Mouse (Mus musculus): ENCODE measurements around the gene Prkar1b. TPM values are rescaled to one million over a fixed set of nuclear protein-coding genes. Genes with fewer than 3 reads are reported as not detected.

Prkar1b gene
- total and polyA plus RNA-seq, 2 experiments = 0.22 to 0.37 TPM

GRCm38 (mm10) chr5:139047171-139047570, 102.6 kb downstream of the Prkar1b start:
- no peaks in the 10 kb centered on the region for H3K36me3 ChIP-seq (ENCODE audit: control insufficient read depth, insufficient read depth, low read length)
- no peak overlapping the region for H3K4me3 ChIP-seq (ENCODE audit: insufficient read depth, low read depth, low read length)
- H3K4me1 ChIP-seq (ENCODE audit: control insufficient read depth, insufficient read depth, low read length) = no peaks in the 10 kb centered on the region
- no peak overlapping the region for H3K27ac ChIP-seq (replicated peaks; ENCODE audit: insufficient read depth, low read depth, low read length)
- no peak for DNase-seq (ENCODE audit: extremely low read depth, low read depth, low spot score)
- H3K27me3 ChIP-seq (ENCODE audit: control insufficient read depth, insufficient read depth, low read length) = no peaks in the 10 kb centered on the region
- H3K9ac ChIP-seq (ENCODE audit: low read depth, low read length) = no peak overlapping the region
- 81% methylated on average over 2 of the region's 2 CpGs for WGBS
- TF ChIP-seq POLR2A (IDR thresholded peaks at IDR 0.05; ENCODE audit: extremely low read depth, insufficient read depth, low read length) (no peak), CTCF (IDR thresholded peaks at IDR 0.05; ENCODE audit: low read depth, low read length) (no peak)
- H3K79me2 ChIP-seq (ENCODE audit: control insufficient read depth, insufficient read depth, low read length) = no peaks in the 10 kb centered on the region

DNA sequence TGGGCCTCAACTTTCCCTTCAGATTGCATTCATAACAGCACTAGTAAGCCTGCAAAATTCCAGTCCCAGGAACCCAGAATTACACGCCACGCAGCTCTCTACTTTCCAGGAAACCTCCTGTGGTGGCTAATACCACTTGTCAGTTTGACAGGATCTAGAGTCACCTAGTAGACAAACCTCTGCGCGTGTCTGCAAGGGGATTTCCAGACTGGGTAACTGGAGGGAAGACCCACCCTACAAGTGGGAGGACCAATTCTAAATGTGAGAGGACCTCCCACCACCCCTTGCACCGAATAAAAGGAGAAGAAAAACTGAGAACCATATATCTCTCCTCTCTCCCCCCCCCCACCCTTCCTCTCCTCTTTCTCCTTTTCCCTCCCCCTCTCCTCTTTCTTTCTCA, 103.2 kb downstream of the Prkar1b start:
- no peak for TF ChIP-seq CTCF (IDR thresholded peaks at IDR 0.05; ENCODE audit: low read depth, low read length)
- no peak for TF ChIP-seq POLR2A (IDR thresholded peaks at IDR 0.05; ENCODE audit: extremely low read depth, insufficient read depth, low read length)

DNA sequence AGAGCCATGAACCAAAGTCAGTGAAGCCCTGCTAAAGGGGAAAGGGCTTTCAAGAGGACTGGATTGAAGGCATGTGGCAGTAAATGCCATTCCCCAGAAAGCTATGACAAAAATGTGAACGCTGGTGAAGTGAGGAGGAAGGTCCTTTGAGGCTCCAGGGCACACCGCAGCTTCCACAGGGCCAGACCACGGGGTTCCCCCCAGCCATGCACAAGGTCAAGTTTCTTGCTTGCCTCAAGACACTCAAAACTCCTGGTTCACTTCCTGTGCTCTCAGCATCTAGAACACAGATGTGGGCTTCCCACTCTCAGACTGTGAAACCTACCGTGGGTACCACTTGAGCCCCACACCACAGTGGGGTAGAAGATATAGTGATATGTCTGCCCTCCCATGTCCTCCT, 106.3 kb downstream of the Prkar1b start:
- no peak for TF ChIP-seq CTCF (IDR thresholded peaks at IDR 0.05; ENCODE audit: low read depth, low read length)
- no peak for TF ChIP-seq POLR2A (IDR thresholded peaks at IDR 0.05; ENCODE audit: extremely low read depth, insufficient read depth, low read length)
- WGBS = 65% methylated on average over 4 of the region's 4 CpGs
- H3K4me3 ChIP-seq (ENCODE audit: insufficient read depth, low read depth, low read length) = no peak overlapping the region
- no peak overlapping the region for H3K27ac ChIP-seq (replicated peaks; ENCODE audit: insufficient read depth, low read depth, low read length)
- no peaks in the 10 kb centered on the region for H3K36me3 ChIP-seq (ENCODE audit: control insufficient read depth, insufficient read depth, low read length)
- no peaks in the 10 kb centered on the region for H3K4me1 ChIP-seq (ENCODE audit: control insufficient read depth, insufficient read depth, low read length)
- H3K79me2 ChIP-seq (ENCODE audit: control insufficient read depth, insufficient read depth, low read length) = no peaks in the 10 kb centered on the region
- no peak for DNase-seq (ENCODE audit: extremely low read depth, low read depth, low spot score)
- no peaks in the 10 kb centered on the region for H3K27me3 ChIP-seq (ENCODE audit: control insufficient read depth, insufficient read depth, low read length)
- no peak overlapping the region for H3K9ac ChIP-seq (ENCODE audit: low read depth, low read length)

More for the DNA sequence above, 103.2 kb downstream of the Prkar1b start:
- Histone ChIP-seq H3K36me3 (ENCODE audit: control insufficient read depth, insufficient read depth, low read length) (no peaks in the 10 kb centered on the region), H3K4me3 (ENCODE audit: insufficient read depth, low read depth, low read length) (no peak overlapping the region), H3K9ac (ENCODE audit: low read depth, low read length) (no peak overlapping the region), H3K27ac (replicated peaks; ENCODE audit: insufficient read depth, low read depth, low read length) (no peak overlapping the region), H3K27me3 (ENCODE audit: control insufficient read depth, insufficient read depth, low read length) (no peaks in the 10 kb centered on the region), H3K79me2 (ENCODE audit: control insufficient read depth, insufficient read depth, low read length) (no peaks in the 10 kb centered on the region), H3K4me1 (ENCODE audit: control insufficient read depth, insufficient read depth, low read length) (no peaks in the 10 kb centered on the region)
- DNase-seq (ENCODE audit: extremely low read depth, low read depth, low spot score) = no peak
- 68% methylated on average over 5 of the region's 5 CpGs for WGBS

- Histone ChIP-seq H3K4me3 (ENCODE audit: insufficient read depth, low read depth, low read length) (no peak overlapping the region), H3K4me1 (ENCODE audit: control insufficient read depth, insufficient read depth, low read length) (no peaks in the 10 kb centered on the region), H3K36me3 (ENCODE audit: control insufficient read depth, insufficient read depth, low read length) (no peaks in the 10 kb centered on the region), H3K27ac (replicated peaks; ENCODE audit: insufficient read depth, low read depth, low read length) (no peak overlapping the region), H3K79me2 (ENCODE audit: control insufficient read depth, insufficient read depth, low read length) (no peaks in the 10 kb centered on the region), H3K9ac (ENCODE audit: low read depth, low read length) (no peak overlapping the region), H3K27me3 (ENCODE audit: control insufficient read depth, insufficient read depth, low read length) (no peaks in the 10 kb centered on the region)
- no peak for DNase-seq (ENCODE audit: extremely low read depth, low read depth, low spot score)
- WGBS = 81% methylated on average over 12 of the region's 12 CpGs
- TF ChIP-seq CTCF (IDR thresholded peaks at IDR 0.05; ENCODE audit: low read depth, low read length) (no peak), POLR2A (IDR thresholded peaks at IDR 0.05; ENCODE audit: extremely low read depth, insufficient read depth, low read length) (no peak)
Measured at GRCm38 (mm10) chr5:139042299-139042698, 107.5 kb downstream of the Prkar1b start.

DNA sequence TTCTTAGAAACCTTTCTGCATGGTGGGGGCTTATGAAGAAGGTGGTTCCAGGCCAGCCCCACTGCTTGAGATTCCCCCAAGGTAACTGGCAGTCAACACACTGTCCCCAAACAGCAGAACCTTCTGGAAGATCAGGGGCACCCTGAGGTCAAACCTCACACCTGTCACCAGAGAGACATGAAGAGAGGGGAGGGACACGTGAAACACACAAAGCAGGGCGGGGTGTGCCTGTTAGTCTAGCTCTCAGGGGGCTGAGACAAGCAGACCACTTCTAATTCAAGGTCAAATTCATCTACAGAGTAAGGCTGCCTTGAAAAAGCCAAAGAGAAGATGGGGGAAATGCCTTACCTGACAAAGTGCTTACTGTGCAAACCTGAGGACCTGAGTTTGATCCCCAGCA, 114.6 kb downstream of the Prkar1b start:
- H3K4me3 ChIP-seq (ENCODE audit: insufficient read depth, low read depth, low read length) = no peak overlapping the region
- 77% methylated on average over 2 of the region's 2 CpGs for WGBS
- H3K9ac ChIP-seq (ENCODE audit: low read depth, low read length) = no peak overlapping the region
- no peaks in the 10 kb centered on the region for H3K27me3 ChIP-seq (ENCODE audit: control insufficient read depth, insufficient read depth, low read length)
- no peaks in the 10 kb centered on the region for H3K79me2 ChIP-seq (ENCODE audit: control insufficient read depth, insufficient read depth, low read length)
- no peak for DNase-seq (ENCODE audit: extremely low read depth, low read depth, low spot score)
- no peak for TF ChIP-seq CTCF (IDR thresholded peaks at IDR 0.05; ENCODE audit: low read depth, low read length)
- no peak for TF ChIP-seq POLR2A (IDR thresholded peaks at IDR 0.05; ENCODE audit: extremely low read depth, insufficient read depth, low read length)
- H3K36me3 ChIP-seq (ENCODE audit: control insufficient read depth, insufficient read depth, low read length) = no peaks in the 10 kb centered on the region
- no peaks in the 10 kb centered on the region for H3K4me1 ChIP-seq (ENCODE audit: control insufficient read depth, insufficient read depth, low read length)
- no peak overlapping the region for H3K27ac ChIP-seq (replicated peaks; ENCODE audit: insufficient read depth, low read depth, low read length)

DNA sequence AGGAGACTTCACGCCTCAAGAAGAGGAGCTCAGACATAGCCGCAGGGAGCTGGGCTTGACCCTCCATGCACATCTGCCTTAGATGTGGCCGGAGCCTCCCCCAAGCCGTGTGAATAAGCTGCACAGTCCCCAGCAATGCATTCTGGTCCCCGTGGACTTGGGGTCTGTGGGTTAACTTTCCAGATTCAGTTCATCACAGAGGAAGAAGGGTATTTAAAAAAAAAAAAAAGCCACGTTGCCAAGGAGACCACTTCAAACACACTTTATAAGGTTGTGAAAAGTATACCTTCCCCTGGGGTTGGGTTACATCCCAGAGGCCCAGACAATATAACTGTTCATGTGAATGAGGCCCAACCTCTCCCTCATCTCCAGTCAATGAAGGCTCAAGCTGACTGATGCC, 115.1 kb downstream of the Prkar1b start:
- TF ChIP-seq CTCF (IDR thresholded peaks at IDR 0.05; ENCODE audit: low read depth, low read length) (no peak), POLR2A (IDR thresholded peaks at IDR 0.05; ENCODE audit: extremely low read depth, insufficient read depth, low read length) (no peak)
- no peak overlapping the region for H3K27ac ChIP-seq (replicated peaks; ENCODE audit: insufficient read depth, low read depth, low read length)
- no peaks in the 10 kb centered on the region for H3K4me1 ChIP-seq (ENCODE audit: control insufficient read depth, insufficient read depth, low read length)
- no peak overlapping the region for H3K4me3 ChIP-seq (ENCODE audit: insufficient read depth, low read depth, low read length)
- H3K27me3 ChIP-seq (ENCODE audit: control insufficient read depth, insufficient read depth, low read length) = no peaks in the 10 kb centered on the region
- no peak for DNase-seq (ENCODE audit: extremely low read depth, low read depth, low spot score)
- H3K79me2 ChIP-seq (ENCODE audit: control insufficient read depth, insufficient read depth, low read length) = no peaks in the 10 kb centered on the region
- no peaks in the 10 kb centered on the region for H3K36me3 ChIP-seq (ENCODE audit: control insufficient read depth, insufficient read depth, low read length)
- WGBS = 73% methylated on average over 6 of the region's 6 CpGs
- H3K9ac ChIP-seq (ENCODE audit: low read depth, low read length) = no peak overlapping the region

Data from liver, adult 2 months (tissue).